Mouse (Mus musculus): ENCODE results near the gene Kcnh4.

Gene Kcnh4

DNA sequence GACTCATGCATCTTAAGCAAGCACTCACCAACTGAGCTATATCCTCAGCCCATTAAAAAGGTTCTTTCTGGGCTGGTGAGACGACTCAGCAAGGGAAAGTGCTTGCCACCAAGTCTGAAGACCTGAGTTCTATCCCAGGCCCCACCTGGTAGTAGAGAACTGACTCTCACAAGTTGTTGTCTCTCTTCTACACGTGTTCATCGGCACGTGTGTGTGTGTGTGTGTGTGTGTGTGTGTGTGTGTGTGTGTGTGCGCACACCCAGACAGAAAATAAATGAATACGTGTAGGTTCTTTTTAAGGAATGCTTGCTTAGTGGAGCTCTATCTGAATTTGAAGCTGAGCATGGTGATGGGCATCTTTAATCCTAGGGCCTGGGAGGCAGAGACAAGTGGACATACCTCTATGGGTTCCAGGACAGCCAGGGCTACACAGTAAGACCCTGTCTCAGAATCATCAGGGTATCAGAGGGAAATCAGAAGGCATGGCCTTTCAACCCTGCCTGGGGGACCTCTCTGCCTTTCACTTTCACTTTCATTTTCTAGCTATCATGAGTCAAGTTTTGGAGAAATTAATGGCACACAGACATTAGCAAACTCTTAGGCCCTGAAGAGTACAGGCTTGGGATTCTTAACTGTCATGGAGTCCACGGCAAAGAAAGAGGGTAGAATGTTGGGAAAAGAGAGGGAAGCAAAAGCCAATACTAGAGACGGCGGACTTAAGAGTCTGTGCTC, 24.4 kb downstream of the Kcnh4 start:
- in situ Hi-C loops (cut with MboI) = no loop called here

DNA sequence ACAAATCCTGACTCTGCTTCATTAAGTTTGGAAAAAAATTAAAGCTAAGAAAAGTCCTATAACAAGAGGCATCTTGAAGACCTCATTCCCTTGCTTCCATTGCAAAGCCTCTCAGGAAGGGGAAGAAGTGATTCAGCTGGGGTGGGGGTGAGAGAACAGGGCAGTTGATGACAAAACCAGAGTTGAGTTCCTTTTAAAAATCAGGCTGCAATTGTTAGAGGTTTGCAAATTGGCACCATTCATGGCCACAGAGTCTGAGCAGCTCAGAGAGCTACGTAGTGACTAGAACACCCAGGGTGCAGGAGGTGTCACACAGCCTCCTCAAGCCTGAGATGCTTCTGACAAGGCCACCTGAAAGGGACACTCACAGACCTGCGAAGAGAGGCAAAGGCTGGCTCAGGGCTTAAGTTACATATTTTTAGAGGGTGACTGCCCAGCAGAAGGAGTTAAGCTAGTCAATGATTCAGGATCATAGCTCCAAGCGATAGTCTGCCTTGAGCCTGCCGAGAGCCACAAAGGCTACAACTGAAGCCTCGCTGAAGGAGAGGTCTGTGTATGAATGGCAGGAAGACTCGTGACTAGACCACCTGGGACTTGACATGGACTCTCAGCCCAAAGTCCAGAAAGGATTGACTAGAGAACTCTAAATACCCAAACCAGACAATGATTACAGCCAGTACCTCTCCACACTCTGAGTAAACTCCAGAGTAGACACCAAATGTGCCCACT, 29.1 kb downstream of the Kcnh4 start:
- in situ Hi-C loops (cut with MboI) = no loop called here

DNA sequence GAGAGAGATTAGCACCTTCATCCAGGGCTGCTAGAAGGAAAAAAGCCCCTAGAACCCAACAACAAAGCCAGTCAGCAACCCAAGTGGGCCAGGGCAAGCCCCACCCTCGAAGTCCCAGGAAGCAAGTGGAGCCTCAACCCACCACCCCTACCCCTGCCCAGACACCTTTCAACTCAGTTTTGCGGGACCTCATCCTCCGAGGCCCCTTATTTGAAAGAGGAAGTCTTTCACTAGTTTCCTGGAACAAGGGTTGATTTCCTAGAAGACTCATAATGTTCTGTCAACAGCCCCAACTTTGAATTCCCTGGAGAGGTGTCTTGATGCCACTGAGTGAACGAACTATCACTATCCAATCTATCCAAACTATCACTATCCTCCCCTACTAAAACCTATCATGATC, 29.8 kb downstream of the Kcnh4 start:
- in situ Hi-C loops (cut with MboI) = no loop called here

DNA sequence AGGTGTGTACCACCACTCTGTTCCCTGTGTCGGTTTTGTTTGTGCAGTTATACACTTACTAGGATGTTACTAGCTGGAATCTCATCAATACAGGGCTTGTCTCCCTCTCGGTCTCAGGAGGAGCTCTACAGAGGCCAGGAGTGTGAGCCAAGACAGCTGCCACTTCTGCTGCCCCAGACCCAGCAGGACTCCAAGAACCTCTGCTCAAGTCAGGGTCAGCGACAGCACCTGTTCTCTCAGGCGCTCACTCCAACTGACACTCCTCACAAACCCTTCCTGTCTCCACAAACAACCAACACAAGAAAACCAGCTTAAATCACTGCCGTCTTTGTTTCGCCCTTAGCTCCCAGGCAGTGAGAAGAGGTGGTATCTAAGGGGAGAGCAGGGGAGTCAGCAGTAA, 31.1 kb downstream of the Kcnh4 start:
- in situ Hi-C loops (cut with MboI) = no loop called here

DNA sequence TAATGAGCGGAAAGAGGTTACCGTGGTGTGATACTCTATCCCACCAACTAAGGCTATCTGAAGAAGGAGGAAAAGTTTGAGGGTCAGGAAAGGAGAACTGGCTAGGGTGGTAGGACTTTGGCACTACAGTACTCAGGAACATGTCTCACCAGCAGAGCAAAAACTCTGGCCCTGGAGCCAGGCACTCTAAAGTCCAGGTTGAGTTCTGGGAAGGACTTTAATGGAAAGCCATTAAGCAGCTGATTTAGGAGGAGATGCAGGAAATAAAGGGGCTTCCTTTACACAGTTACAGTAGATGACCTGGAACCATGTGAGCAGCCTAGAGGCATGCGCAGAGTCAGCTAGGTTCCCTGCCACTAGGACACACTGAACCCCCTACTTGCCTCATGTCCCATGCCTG, 32.5 kb downstream of the Kcnh4 start:
- in situ Hi-C loops (cut with MboI) = no loop called here

DNA sequence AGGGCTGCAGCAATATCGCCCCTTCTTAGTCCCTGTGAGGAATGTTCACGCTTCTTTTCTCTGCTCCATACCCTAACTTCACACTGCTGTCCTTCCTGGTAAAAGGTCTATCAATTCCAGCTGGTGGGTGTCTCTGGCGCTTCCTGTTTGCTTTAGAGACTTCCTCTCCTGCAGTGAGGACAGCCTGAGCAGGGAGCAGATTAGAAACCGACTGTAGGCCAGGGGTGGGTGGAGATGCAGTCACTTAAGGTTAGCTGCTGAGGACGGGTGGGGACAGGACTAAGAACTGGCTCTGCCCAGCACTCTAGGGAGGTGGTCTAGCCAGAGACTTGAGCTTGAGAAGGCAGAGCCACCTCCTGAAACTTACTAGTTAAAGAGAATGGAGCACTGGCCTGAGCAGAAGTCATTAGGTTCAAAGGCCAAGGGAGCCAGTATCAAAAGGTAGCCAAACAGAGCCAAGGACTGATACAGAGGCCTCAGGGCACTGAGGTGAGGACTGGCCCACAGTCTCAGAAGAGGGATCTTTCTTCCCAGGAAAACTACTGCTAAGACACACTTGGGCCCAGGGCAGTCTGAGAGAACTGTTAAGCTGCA, 34.7 kb downstream of the Kcnh4 start:
- in situ Hi-C loops (cut with MboI) = no loop called here

DNA sequence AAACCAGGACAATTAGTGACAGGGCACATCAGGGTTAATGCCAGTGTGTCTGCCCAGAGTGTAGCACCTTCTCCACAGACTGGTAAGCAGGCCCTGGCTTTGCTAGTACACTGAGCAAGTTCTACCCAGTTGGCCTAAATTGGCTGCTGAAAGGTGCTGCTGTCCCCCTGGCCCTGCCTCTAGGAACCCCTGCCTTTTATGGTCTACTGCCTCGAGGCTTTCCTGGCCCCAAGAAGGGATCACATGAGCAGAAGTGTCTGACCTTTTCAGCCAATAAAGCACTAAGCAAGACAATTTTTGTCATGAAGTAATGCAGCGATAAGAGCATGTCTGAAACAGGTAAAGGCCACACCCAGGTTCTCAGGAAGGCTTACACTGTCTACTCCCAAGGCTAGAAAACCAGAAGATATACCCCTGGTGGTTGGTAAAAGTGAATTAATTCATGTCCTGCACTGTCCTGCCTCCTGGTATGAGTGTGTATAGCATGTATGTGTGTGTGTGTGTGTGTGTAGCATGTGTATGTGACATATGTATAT, 37.2 kb downstream of the Kcnh4 start:
- in situ Hi-C loops (cut with MboI) = no loop called here

DNA sequence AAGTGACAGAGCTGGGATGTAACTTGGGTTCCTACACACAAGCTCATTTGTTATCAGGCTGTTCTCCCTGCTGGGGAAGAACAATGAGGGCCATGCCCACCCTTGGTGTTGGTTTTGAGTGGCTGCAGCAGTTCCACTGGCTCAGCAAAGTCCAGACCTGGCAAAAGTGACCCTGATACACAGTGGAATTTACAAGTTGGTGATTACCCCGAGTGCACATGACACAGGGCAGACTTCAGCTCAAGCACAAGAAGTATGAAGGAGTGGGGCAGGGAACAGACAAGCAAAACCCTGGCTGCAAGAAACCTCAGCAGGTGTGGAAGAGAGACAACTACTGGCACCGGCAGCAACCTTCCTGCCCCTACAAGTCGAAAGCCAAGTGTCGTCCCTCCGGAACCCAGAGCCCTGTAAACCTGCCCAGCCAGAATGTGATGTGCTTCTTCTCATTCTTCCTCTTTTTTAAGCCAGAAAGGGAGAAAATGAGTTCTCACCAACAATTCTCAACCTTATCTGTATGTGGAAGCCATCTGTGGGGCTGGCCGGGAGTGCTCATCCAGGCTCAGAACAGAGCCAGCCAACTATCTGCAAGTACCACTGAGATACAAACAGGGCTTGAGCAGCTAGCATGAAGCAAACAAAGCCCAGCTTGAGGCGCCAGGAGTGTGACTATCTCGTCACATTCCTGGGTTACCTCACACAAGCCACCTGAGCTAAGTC, 37.8 kb downstream of the Kcnh4 start:
- in situ Hi-C loops (cut with MboI) = no loop called here

DNA sequence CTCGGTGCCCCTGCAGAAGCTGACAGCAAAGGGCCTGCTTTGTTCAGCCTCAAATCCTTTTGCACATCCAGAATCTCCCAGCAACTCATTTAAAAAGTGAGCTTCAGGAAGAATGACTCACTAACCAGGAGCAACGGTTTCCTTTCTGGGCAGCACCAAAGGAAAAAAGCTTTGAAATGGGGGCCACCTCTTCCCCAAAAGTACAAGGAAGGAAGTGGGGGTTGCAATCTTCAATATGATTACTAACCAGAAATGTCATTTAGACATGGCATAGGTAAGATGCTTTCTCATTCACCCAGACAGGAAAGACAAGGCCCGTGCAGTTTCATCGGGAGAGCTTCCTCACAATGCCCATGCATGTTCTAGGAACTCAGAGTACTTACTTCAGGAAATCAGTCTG, 38.5 kb downstream of the Kcnh4 start:
- in situ Hi-C loops (cut with MboI) = no loop called here

DNA sequence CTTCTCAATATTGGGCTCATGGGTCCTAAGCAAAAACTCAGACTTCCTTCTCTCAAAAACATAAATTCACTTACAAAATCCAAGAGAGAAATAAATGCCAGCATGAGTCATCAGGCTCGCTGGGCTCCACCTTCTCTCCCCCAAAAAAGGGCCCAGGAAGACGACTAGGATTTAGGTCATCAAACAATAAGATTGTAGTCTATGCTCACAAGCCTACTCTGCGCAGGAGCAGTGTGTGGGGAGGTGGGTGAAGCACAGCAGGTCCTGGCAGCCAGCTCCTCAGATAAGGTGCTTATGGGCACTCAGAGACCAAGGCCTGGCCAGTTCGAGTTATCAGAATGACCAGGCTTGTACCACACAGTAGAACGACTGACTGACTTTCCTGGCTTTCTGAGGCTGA, 39.4 kb downstream of the Kcnh4 start:
- in situ Hi-C loops (cut with MboI) = no loop called here

DNA sequence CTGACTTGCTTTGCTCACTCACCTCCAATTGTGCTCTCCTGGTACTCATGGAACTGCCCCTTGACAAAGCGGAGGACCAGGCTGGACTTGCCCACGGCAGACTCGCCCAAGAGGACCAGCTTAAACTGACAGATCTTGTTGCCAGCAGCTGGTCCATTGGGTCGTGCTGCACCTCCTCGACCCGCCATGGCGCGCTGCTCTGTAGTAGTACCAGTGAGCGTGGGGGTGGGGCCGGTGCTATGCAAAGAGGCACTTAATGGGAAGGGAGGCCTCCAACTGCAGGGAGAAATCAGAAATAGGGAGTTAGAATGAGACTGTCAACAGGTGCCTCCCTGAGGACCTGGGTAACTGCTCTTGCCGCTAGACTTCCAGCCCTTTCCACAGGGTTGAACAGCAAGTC, 39.8 kb downstream of the Kcnh4 start:
- in situ Hi-C loops (cut with MboI) = no loop called here

DNA sequence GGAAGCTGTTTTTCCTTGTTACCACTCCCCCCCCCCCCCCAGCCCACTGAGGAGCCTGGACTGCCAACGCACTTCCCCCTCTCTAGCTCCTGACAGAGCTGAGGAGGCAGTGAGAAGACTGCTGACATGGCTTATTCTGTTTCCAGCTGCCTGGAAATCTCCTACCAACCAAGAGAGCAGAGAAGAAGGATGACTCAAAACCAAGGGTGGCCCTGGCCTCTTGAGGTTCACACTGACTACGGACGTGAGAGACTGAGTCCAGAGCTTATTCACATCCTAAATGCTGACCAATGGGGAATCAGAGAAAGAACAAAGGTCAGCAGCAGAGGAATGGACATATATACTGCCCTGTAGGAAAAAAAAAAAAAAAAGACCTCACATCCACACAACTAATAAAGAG, 40.4 kb downstream of the Kcnh4 start:
- in situ Hi-C loops (cut with MboI) = no loop called here

DNA sequence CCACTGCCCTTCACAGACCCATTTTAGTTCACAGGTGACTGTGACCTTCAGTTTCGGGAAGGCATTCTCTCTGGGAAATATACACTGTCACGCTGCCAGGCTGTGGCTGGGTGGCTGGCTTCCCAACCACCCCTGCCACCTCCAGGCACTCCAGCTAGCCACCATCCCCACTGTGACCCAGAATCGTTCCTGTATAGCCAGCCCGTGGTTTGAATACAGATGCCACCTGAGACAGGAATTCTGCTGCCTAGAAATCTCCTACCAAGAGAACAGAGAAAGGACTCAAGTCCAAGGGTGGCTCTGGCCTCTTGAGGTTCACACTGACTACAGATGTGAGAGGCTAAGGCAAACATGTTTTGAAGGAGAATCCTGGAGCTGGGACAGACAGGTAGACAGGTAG, 40.9 kb downstream of the Kcnh4 start:
- in situ Hi-C loops (cut with MboI) = no loop called here

DNA sequence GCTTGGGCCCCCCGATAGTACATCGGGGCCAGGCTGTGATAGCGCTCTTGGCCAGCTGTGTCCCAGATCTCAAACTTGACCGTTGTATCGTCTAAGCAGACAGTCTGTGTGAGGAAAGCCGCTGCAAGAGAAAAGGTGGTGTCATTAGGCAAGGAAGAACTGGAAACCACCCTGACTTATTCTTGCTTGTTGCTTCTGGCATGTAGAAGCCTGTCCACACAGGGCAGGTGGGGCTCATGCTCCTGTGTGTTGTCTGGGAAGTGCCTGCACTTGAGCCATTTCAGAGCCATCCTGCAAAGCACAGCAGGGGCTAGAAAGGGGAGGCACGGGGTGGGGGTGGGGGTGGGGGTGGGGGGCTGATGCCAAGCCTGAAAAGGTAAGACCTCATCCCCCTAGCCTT, 41.3 kb downstream of the Kcnh4 start:
- in situ Hi-C loops (cut with MboI) = no loop called here

DNA sequence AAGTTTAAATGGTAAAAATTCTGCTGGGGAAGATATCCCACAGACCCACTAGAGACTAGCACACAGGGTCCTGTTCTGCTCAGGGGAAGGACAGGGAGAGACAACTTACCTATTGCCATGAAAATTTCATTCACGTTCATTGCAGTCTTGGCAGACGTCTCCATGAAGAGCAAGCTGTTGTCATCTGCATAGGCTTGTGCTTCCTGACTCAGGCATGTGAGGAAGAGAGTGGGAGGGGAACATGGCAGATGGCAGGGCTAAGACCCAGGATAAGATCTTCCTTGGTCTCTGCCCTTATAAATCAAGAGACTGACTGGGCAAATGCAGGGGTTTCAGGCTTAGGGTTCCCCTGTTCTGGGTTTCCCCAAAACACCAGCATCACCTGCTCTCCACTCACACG, 43.1 kb downstream of the Kcnh4 start:
- in situ Hi-C loops (cut with MboI) = no loop called here

DNA sequence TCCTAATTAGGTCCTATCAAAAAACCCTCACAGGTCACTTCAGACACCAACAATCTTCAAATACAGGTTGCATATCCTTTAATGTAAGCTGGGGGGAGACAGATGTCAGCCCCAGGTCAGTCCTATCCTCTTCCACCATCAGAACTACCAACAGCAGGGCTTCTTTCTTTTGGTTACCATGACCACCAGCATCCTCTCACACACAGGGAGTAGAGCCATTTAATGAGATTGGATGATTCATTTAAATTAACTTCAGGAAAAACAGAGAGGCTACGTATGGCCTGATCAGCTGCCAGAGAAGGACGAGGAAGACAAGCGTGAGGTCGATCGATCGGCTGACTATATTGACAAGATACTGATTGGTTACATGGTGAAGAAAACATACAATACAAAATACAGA, 44.8 kb downstream of the Kcnh4 start:
- in situ Hi-C loops (cut with MboI) = no loop called here

DNA sequence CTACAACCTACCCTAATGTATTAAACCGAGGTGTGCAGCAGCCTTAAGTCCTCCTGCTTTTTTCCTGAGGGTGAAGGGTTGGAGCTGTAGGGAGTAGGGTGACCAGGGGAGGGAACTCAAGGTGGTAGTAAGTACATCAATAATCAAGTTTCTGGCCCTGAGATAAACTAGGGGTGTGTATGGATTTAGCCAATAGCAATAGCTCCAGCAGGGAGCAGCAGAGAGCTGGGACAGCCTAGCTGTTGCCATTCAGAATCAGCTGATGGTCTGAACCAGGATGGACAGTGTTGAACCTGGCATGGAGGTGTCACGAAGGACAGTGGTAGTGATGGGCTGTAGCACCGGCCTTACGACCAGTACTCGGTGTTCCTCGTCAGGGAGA, 45.2 kb downstream of the Kcnh4 start:
- in situ Hi-C loops (cut with MboI) = no loop called here

DNA sequence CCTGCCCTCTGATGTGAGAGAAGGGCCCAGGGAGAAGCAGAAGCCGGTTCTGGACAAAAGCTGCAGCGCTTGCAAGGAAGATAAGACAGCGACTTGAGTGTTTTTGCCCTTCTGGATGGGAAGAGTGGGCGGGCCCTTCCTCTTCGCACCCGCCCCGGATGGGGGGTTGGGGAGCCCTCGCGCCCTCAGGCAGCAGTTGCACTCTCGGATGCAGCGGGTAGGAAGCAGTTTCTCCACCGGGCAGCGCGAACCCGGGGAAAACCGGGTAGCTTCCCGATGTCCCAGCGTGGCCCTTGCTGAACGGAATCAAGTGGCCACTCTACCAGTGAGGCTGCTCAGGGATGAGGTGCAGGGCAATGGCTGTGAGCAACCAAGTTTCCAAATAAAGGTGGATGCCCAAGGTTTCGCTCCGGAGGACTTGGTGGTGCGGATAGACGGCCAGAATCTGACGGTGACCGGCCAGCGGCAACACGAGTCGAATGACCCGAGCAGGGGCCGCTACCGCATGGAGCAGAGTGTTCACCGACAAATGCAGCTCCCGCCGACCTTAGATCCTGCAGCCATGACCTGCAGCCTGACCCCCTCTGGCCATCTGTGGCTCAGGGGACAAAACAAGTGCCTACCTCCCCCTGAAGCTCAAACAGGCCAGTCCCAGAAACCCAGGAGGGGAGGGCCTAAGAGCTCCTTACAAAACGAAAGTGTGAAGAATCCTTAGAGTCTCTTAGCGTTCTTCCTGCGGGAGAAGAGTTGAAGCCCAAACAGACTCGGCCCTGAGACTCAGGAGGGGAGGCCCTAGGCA, 45.8 kb downstream of the Kcnh4 start, which contains the start of gene Hspb9:
Gene Hspb9 (plus strand): TSS at position 116 of the 799 bp plus-strand sequence.
- in situ Hi-C loops (cut with MboI) = no loop called here

DNA sequence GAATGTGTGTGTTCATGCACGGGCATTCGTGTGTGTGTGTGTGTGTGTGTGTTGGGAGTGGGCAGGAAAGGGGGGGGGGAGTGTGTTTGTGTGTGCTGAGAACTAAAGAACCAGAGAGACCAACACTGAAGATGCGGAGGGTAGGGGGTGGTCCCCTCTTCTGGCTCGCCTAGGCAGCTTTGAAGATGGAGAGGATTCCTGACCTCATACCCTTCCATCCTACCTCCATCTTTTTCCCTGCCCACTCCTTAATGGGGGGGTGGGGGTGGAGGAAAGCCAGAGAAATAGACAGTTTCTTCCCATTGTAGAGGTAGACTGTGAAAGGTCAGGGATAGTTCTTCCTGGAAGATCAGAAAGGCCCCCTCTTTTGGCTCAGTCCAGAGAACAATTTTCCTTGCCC, 46.6 kb downstream of the Kcnh4 start:
- in situ Hi-C loops (cut with MboI) = no loop called here

DNA sequence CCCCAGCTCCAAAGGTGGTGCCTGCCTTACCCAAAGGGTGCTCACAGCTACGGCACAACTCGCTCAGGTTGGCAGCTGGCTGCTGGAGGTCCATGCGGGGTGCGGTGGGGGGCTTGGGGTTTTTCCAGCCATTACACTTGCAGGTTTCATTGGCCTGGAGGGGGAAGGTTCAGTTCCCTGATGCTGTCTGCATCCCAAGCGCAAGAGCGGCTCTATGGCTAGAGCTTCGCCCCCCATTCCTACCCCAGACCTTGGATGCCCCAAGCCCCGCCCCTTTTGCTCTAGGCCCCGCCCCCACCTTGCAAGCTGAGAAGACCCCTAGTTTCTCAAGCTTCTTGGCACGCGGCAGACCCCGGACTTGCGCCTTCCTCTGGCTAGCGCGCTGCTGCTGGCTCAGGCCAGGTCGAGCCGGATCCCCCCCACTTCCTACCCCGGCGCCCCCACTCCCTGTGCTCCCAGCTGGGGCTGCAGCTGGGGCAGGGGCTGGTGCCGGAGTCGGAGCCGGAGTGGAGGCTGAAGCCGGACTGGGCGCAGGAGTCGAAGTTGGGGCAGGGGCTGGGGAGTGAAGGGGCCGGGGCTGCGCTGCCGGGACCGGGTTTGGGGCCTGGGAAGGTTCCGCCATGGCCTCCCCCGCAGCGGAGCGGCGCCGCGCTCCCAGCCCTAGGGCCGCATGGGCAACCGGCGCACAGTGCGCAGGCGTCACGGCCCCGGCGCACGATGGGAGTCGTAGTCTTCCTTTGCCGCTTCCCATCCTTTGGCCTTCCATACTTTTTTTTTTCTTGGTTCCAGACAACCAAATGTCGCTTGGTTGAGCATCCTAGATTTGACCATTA, 47.7 kb downstream of the Kcnh4 start, which contains the start of gene Kat2a:
Gene Kat2a (minus strand): TSS at position 683 of the 833 bp plus-strand sequence.
- in situ Hi-C loops (cut with MboI) = no loop called here

DNA sequence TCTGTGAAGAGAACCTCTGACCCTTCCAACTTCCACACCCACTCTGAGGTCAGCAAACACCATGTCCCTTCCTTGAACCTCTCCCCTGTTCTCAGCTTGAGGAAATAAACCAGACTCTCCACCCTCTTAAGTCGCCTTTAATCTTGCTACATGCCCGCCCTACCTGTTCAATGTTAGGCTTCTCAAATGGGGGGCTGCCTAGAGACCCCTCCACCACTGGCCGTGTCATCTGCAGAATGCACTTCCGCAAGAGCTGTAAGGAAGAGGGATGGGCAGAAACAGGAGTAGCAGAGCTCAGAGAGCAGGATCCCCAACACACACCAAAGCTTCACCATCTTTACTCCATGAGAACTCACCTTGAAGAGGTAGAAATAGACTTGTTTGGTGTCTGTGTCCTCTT, 48.8 kb downstream of the Kcnh4 start:
- in situ Hi-C loops (cut with MboI) = no loop called here

Measured in mature B cell (primary cell).